Mouse (Mus musculus) intestine, embryonic 16.5 days (tissue): ENCODE measurements around the gene Spata25. TPM values are rescaled to one million over a fixed set of nuclear protein-coding genes. Genes with fewer than 3 reads are reported as not detected.
"Not testable (repeated sequence)": the region's sequence is repeated elsewhere in the genome, so short reads cannot be mapped to it uniquely, and the experiment has no call there.

ENCODE experiments used
- ATAC-seq: fragments of 200-750 bp; cut with Nextera tagmentation; 2 replicates; pipeline ENCODE4 v1.8.0; 2017; ENCODE audit warnings: moderate TSS enrichment, moderate library complexity
- H3K27ac ChIP-seq: fragments of 300-500 bp; sonication (generic); 2 replicates; pipeline ENCODE4 v1.5.1; 2014; ENCODE audit warnings: mild to moderate bottlenecking, low read length
- H3K27me3 ChIP-seq: fragments of 300-500 bp; sonication (generic); replicated peaks from 2 replicates; pipeline ENCODE4 v1.6.1; 2014; ENCODE audit warnings: low read length, control low read depth, mixed read lengths; ENCODE audit not compliant: control insufficient read depth, insufficient read depth
- H3K36me3 ChIP-seq: fragments of 300-500 bp; sonication (generic); 2 replicates; pipeline ENCODE4 v1.6.1; 2014; ENCODE audit warnings: low read length, control low read depth; ENCODE audit not compliant: control insufficient read depth, insufficient read depth
- H3K4me1 ChIP-seq: fragments of 300-500 bp; sonication (generic); 2 replicates; pipeline ENCODE4 v1.6.1; 2014; ENCODE audit warnings: low read length, control low read depth, mixed read lengths; ENCODE audit not compliant: control insufficient read depth, insufficient read depth
- H3K4me2 ChIP-seq: fragments of 300-500 bp; sonication (generic); 2 replicates; pipeline ENCODE4 v1.6.1; 2014; ENCODE audit warnings: low read depth, low read length, control low read depth
- H3K4me3 ChIP-seq: fragments of 300-500 bp; sonication (generic); 2 replicates; pipeline ENCODE4 v1.5.1; 2014; ENCODE audit warnings: mild to moderate bottlenecking, low read length
- H3K9ac ChIP-seq: fragments of 300-500 bp; sonication (generic); 2 replicates; pipeline ENCODE4 v1.6.1; 2014; ENCODE audit warnings: low read depth, low read length
- H3K9me3 ChIP-seq: fragments of 300-500 bp; sonication (generic); 2 replicates; pipeline ENCODE4 v1.6.1; 2016; ENCODE audit warnings: low read length, control low read depth; ENCODE audit not compliant: control insufficient read depth
- WGBS: fragments of 180-500 bp; shearing (Covaris S2); extraction: QIAGEN DNeasy Blood & Tissue Kit; methylation state at CpG from one replicate; pipeline ENCODE4 v1.1.7; 2014; 5-methylcytosine and 5-hydroxymethylcytosine counted together
- polyA plus RNA-seq: library from polyadenylated mRNA; unstranded; fragments of >200 nt; fragmentation: Nextera tagmentation; extraction: Ambion mirVana; gene quantifications from 2 replicates; pipeline ENCODE4 v1.2.1, GENCODE M21; 2015

Gene Spata25
- polyA plus RNA-seq, 1 experiment from 2014 or later: not detected

- H3K27me3 ChIP-seq: no peaks in the 10 kb centered on the region
- no peaks in the 10 kb centered on the region for H3K36me3 ChIP-seq
- H3K4me3 ChIP-seq: no peak overlapping the region
- H3K4me1 ChIP-seq: peaks cover 15% of the 10 kb centered on the region
- no peak overlapping the region for H3K4me2 ChIP-seq
- peak overlapping the region; percentile 65 for H3K27ac ChIP-seq
- WGBS: 32% methylated on average over 16 of the region's 16 CpGs
- peak; percentile 37 for ATAC-seq
- H3K9ac ChIP-seq: no peak overlapping the region
- H3K9me3 ChIP-seq: no peaks in the 10 kb centered on the region
Measured at GRCm38 (mm10) chr2:164866741-164867551, 38.6 kb upstream of the Spata25 start.

- Histone ChIP-seq H3K4me1 (peaks cover 24% of the 10 kb centered on the region), H3K4me3 (no peak overlapping the region), H3K27me3 (no peaks in the 10 kb centered on the region), H3K4me2 (no peak overlapping the region), H3K9ac (no peak overlapping the region), H3K9me3 (no peaks in the 10 kb centered on the region), H3K36me3 (no peaks in the 10 kb centered on the region), H3K27ac (no peak overlapping the region)
- ATAC-seq: no peak
- WGBS: 69% methylated on average over 4 of the region's 4 CpGs
Measured at GRCm38 (mm10) chr2:164864593-164864992, 36.3 kb upstream of the Spata25 start.

- H3K36me3 ChIP-seq, H3K4me2 ChIP-seq, H3K27me3 ChIP-seq, H3K4me3 ChIP-seq, ATAC-seq, H3K9me3 ChIP-seq, H3K27ac ChIP-seq, H3K9ac ChIP-seq: not testable (repeated sequence)
- 90% methylated on average over 7 of the region's 9 CpGs for WGBS
- H3K4me1 ChIP-seq: peaks cover 30% of the 10 kb centered on the region
Measured at GRCm38 (mm10) chr2:164863411-164863810, 35.1 kb upstream of the Spata25 start.

GRCm38 (mm10) chr2:164862179-164862861 lies 34.0 kb upstream of the Spata25 start:
- H3K36me3 ChIP-seq: no peaks in the 10 kb centered on the region
- H3K27me3 ChIP-seq: peaks cover 3% of the 10 kb centered on the region
- no peak overlapping the region for H3K4me2 ChIP-seq
- H3K9ac ChIP-seq: no peak overlapping the region
- peaks cover 36% of the 10 kb centered on the region for H3K4me1 ChIP-seq
- no peaks in the 10 kb centered on the region for H3K9me3 ChIP-seq
- H3K4me3 ChIP-seq: no peak overlapping the region
- peak overlapping the region; percentile 89 for H3K27ac ChIP-seq
- WGBS: 32% methylated on average over 9 of the region's 9 CpGs
- peak; percentile 65 for ATAC-seq

- ATAC-seq: no peak
- 65% methylated on average over 4 of the region's 4 CpGs for WGBS
- H3K9ac ChIP-seq: no peak overlapping the region
- H3K4me3 ChIP-seq: no peak overlapping the region
- H3K9me3 ChIP-seq: no peaks in the 10 kb centered on the region
- no peak overlapping the region for H3K27ac ChIP-seq
- no peak overlapping the region for H3K4me2 ChIP-seq
- peaks cover 14% of the 10 kb centered on the region for H3K27me3 ChIP-seq
- H3K36me3 ChIP-seq: no peaks in the 10 kb centered on the region
- peaks cover 35% of the 10 kb centered on the region for H3K4me1 ChIP-seq
Measured at GRCm38 (mm10) chr2:164861094-164861493, 32.8 kb upstream of the Spata25 start.

- Histone ChIP-seq H3K9ac (peak overlapping the region; percentile 24; the same call in 1 of the 2 replicates), H3K27ac (peak overlapping the region; percentile 37), H3K4me3 (no peak overlapping the region), H3K27me3 (peaks cover 16% of the 10 kb centered on the region), H3K9me3 (no peaks in the 10 kb centered on the region), H3K4me1 (peaks cover 37% of the 10 kb centered on the region), H3K36me3 (no peaks in the 10 kb centered on the region), H3K4me2 (no peak overlapping the region)
- WGBS: 58% methylated on average over 9 of the region's 9 CpGs
- ATAC-seq: peak; percentile 78
Measured at GRCm38 (mm10) chr2:164859640-164860432, 31.5 kb upstream of the Spata25 start.

GRCm38 (mm10) chr2:164859155-164859554 lies 30.8 kb upstream of the Spata25 start:
- Histone ChIP-seq H3K27me3 (peaks cover 17% of the 10 kb centered on the region), H3K4me3 (no peak overlapping the region), H3K9ac (peak overlapping the region; percentile 24; the same call in 1 of the 2 replicates), H3K27ac (peak overlapping the region; percentile 37), H3K9me3 (no peaks in the 10 kb centered on the region), H3K4me1 (peaks cover 38% of the 10 kb centered on the region), H3K36me3 (no peaks in the 10 kb centered on the region), H3K4me2 (no peak overlapping the region)
- WGBS: 58% methylated on average over 2 of the region's 2 CpGs
- ATAC-seq: no peak

- H3K27me3 ChIP-seq: peaks cover 17% of the 10 kb centered on the region
- no peak for ATAC-seq
- H3K27ac ChIP-seq: no peak overlapping the region
- H3K9ac ChIP-seq: peak overlapping the region; percentile 72
- 13% methylated on average over 19 of the region's 19 CpGs for WGBS
- peaks cover 38% of the 10 kb centered on the region for H3K4me1 ChIP-seq
- peak overlapping the region; percentile 57 for H3K4me3 ChIP-seq
- peak overlapping the region; percentile 96 for H3K4me2 ChIP-seq
- H3K36me3 ChIP-seq: no peaks in the 10 kb centered on the region
- H3K9me3 ChIP-seq: no peaks in the 10 kb centered on the region
Measured at GRCm38 (mm10) chr2:164857842-164858553, 29.7 kb upstream of the Spata25 start.
